20 mouse cellular contexts compared by ENCODE assay signal in genomic region chr9:13555973-13556481, GRCm38 (mm10).
A peak's percentile ranks its signal among the peaks of the same experiment; 100 is the strongest.
DNase-seq lines count a peak whose midpoint lies in the region; ATAC-seq and TF ChIP-seq lines count a peak whose summit lies in the region.
"Had no signal": no experiment of that assay in that cellular context is flagged by ENCODE, and none has a peak within 500 bp of the region (broad histone marks: within the 10 kb centered on the region; RNA-seq: fewer than 3 reads in every experiment).

No protein-coding gene starts in this region.

- TF ChIP-seq CTCF in forebrain, postnatal 0 days (IDR thresholded peaks at IDR 0.05; ENCODE audit: low read depth) = no peak

- no peaks in the 10 kb centered on the region for H3K36me3 ChIP-seq in forebrain, embryonic 10.5 days (replicated peaks)
- no peaks in the 10 kb centered on the region for H3K36me3 ChIP-seq in forebrain, postnatal 0 days (ENCODE audit: insufficient read depth)
- no peaks in the 10 kb centered on the region for H3K36me3 ChIP-seq in hindbrain, embryonic 10.5 days
- no peaks in the 10 kb centered on the region for H3K36me3 ChIP-seq in hindbrain, embryonic 13.5 days
- H3K36me3 ChIP-seq in midbrain, embryonic 10.5 days = no peaks in the 10 kb centered on the region
- no peaks in the 10 kb centered on the region for H3K36me3 ChIP-seq in midbrain, embryonic 11.5 days (ENCODE audit: control insufficient read depth, insufficient read depth, low read length)
- H3K36me3 ChIP-seq: embryonic facial prominence, embryonic 12.5 days; G1E had no signal

- no peak for ATAC-seq in forebrain, postnatal 0 days
- no peak for ATAC-seq in hindbrain, embryonic 13.5 days (ENCODE audit: low FRiP score)
- no peak for ATAC-seq in midbrain, embryonic 11.5 days (ENCODE audit: low FRiP score)
- ATAC-seq: CD4-positive, CD25-positive, alpha-beta regulatory T cell, adult 4 months; forebrain, embryonic 16.5 days; intestine, embryonic 16.5 days had no signal

- peak overlapping the region; percentile 56; the same call in 1 of the 2 replicates for H3K27ac ChIP-seq in forebrain, embryonic 10.5 days
- H3K27ac ChIP-seq in forebrain, postnatal 0 days (ENCODE audit: low read depth, low read length) = no peak overlapping the region
- peak overlapping the region; percentile 74 for H3K27ac ChIP-seq in hindbrain, embryonic 10.5 days
- H3K27ac ChIP-seq in hindbrain, embryonic 13.5 days = no peak overlapping the region
- H3K27ac ChIP-seq in midbrain, embryonic 10.5 days (replicated peaks) = peak overlapping the region; percentile 56
- H3K27ac ChIP-seq in midbrain, embryonic 11.5 days (ENCODE audit: low read depth, low read length) = no peak overlapping the region
- H3K27ac ChIP-seq: embryonic facial prominence, embryonic 12.5 days; heart, adult 2 months had no signal

- no peak overlapping the region for H3K9ac ChIP-seq in forebrain, postnatal 0 days
- no peak overlapping the region for H3K9ac ChIP-seq in hindbrain, embryonic 13.5 days
- H3K9ac ChIP-seq in midbrain, embryonic 11.5 days (ENCODE audit: low read length) = no peak overlapping the region
- H3K9ac ChIP-seq: embryonic facial prominence, embryonic 12.5 days had no signal

- no peak overlapping the region for H3K4me2 ChIP-seq in forebrain, postnatal 0 days (ENCODE audit: low read depth)
- H3K4me2 ChIP-seq in hindbrain, embryonic 13.5 days = no peak overlapping the region
- H3K4me2 ChIP-seq in midbrain, embryonic 11.5 days = no peak overlapping the region
- H3K4me2 ChIP-seq: embryonic facial prominence, embryonic 12.5 days; heart, embryonic 11.5 days had no signal

- H3K4me1 ChIP-seq in forebrain, embryonic 10.5 days = peaks cover 14% of the 10 kb centered on the region
- no peaks in the 10 kb centered on the region for H3K4me1 ChIP-seq in forebrain, postnatal 0 days (ENCODE audit: insufficient read depth)
- peaks cover 18% of the 10 kb centered on the region for H3K4me1 ChIP-seq in hindbrain, embryonic 10.5 days (replicated peaks)
- peaks cover 6% of the 10 kb centered on the region for H3K4me1 ChIP-seq in hindbrain, embryonic 13.5 days (replicated peaks)
- peaks cover 8% of the 10 kb centered on the region for H3K4me1 ChIP-seq in midbrain, embryonic 10.5 days
- H3K4me1 ChIP-seq in midbrain, embryonic 11.5 days (ENCODE audit: control insufficient read depth, insufficient read depth, low read length) = no peaks in the 10 kb centered on the region

- H3K27me3 ChIP-seq in forebrain, embryonic 10.5 days (ENCODE audit: poor library complexity, severe bottlenecking) = no peaks in the 10 kb centered on the region
- no peaks in the 10 kb centered on the region for H3K27me3 ChIP-seq in forebrain, postnatal 0 days (ENCODE audit: insufficient read depth, low read length)
- no peaks in the 10 kb centered on the region for H3K27me3 ChIP-seq in hindbrain, embryonic 10.5 days (ENCODE audit: insufficient read depth, poor library complexity, severe bottlenecking)
- H3K27me3 ChIP-seq in hindbrain, embryonic 13.5 days = no peaks in the 10 kb centered on the region
- no peaks in the 10 kb centered on the region for H3K27me3 ChIP-seq in midbrain, embryonic 10.5 days (ENCODE audit: low read depth, poor library complexity, severe bottlenecking)
- H3K27me3 ChIP-seq in midbrain, embryonic 11.5 days (ENCODE audit: control insufficient read depth, insufficient read depth, low read length) = no peaks in the 10 kb centered on the region
- H3K27me3 ChIP-seq: embryonic facial prominence, embryonic 12.5 days had no signal

- H3K4me3 ChIP-seq in forebrain, embryonic 10.5 days = no peak overlapping the region
- H3K4me3 ChIP-seq in forebrain, postnatal 0 days (ENCODE audit: low read depth, low read length) = no peak overlapping the region
- H3K4me3 ChIP-seq in hindbrain, embryonic 10.5 days = no peak overlapping the region
- no peak overlapping the region for H3K4me3 ChIP-seq in hindbrain, embryonic 13.5 days
- no peak overlapping the region for H3K4me3 ChIP-seq in midbrain, embryonic 10.5 days
- H3K4me3 ChIP-seq in midbrain, embryonic 11.5 days (ENCODE audit: low read depth, low read length) = no peak overlapping the region
- H3K4me3 ChIP-seq: embryonic facial prominence, embryonic 12.5 days; heart, adult 2 months had no signal

- H3K9me3 ChIP-seq in forebrain, embryonic 10.5 days = no peaks in the 10 kb centered on the region
- no peaks in the 10 kb centered on the region for H3K9me3 ChIP-seq in forebrain, postnatal 0 days (ENCODE audit: low read length)
- no peaks in the 10 kb centered on the region for H3K9me3 ChIP-seq in hindbrain, embryonic 10.5 days
- no peaks in the 10 kb centered on the region for H3K9me3 ChIP-seq in hindbrain, embryonic 13.5 days
- H3K9me3 ChIP-seq in midbrain, embryonic 10.5 days (replicated peaks) = no peaks in the 10 kb centered on the region
- H3K9me3 ChIP-seq in midbrain, embryonic 11.5 days (ENCODE audit: control insufficient read depth, low read length) = no peaks in the 10 kb centered on the region
- H3K9me3 ChIP-seq: embryonic facial prominence, embryonic 12.5 days; G1E had no signal

- 59% methylated on average over 8 of the region's 8 CpGs for WGBS in forebrain, embryonic 10.5 days
- WGBS in forebrain, postnatal 0 days = 33% methylated on average over 8 of the region's 8 CpGs
- WGBS in hindbrain, embryonic 10.5 days = 47% methylated on average over 8 of the region's 8 CpGs
- 25% methylated on average over 8 of the region's 8 CpGs for WGBS in hindbrain, embryonic 13.5 days
- 59% methylated on average over 8 of the region's 8 CpGs for WGBS in midbrain, embryonic 10.5 days
- WGBS in midbrain, embryonic 11.5 days = 47% methylated on average over 8 of the region's 8 CpGs

- no peak for DNase-seq in forebrain, embryonic 10.5 days (ENCODE audit: extremely low spot score, low spot score)
- no peak for DNase-seq in forebrain, postnatal 0 days
- no peak for DNase-seq in hindbrain, embryonic 10.5 days (ENCODE audit: low spot score)
- DNase-seq in midbrain, embryonic 10.5 days (ENCODE audit: low spot score) = no peak
- no peak for DNase-seq in midbrain, embryonic 11.5 days (ENCODE audit: low spot score, missing footprints)
- peak; percentile 13 for DNase-seq in retina, postnatal 1 day
- DNase-seq in retina, embryonic 14.5 days (ENCODE audit: low spot score) = no peak
- DNase-seq: adrenal gland, postnatal 10 days; cerebellum, adult 11-12 months; cerebellum, adult 9-10 months; cerebellum, postnatal 25 days; gastrocnemius, postnatal 14 days had no signal

Comparison
In these comparisons a context has a peak if more than half of its experiments do, and no peak if none do; other contexts are left out.
1. H3K27ac ChIP-seq: peak in forebrain, embryonic 10.5 days (single experiment), hindbrain, embryonic 10.5 days (single experiment) and midbrain, embryonic 10.5 days (single experiment); none in forebrain, postnatal 0 days (single experiment), hindbrain, embryonic 13.5 days (single experiment) and midbrain, embryonic 11.5 days (single experiment).